Mouse (Mus musculus): ENCODE data around the gene Stard9.
"Not testable (repeated sequence)": the region's sequence is repeated elsewhere in the genome, so short reads cannot be mapped to it uniquely, and the experiment has no call there.

Stard9 gene

GRCm38 (mm10) chr2:120652925-120653284 lies 24.0 kb downstream of the Stard9 start:
- no peak for DNase-seq (ENCODE audit: extremely low spot score, low read depth, low spot score)

GRCm38 (mm10) chr2:120654693-120655092 lies 25.8 kb downstream of the Stard9 start:
- DNase-seq (ENCODE audit: extremely low spot score, low read depth, low spot score), result no peak

GRCm38 (mm10) chr2:120655905-120656304 lies 27.0 kb downstream of the Stard9 start:
- DNase-seq (ENCODE audit: extremely low spot score, low read depth, low spot score), result no peak

- no peak for DNase-seq (ENCODE audit: extremely low spot score, low read depth, low spot score)
Observed at GRCm38 (mm10) chr2:120656711-120657110, 27.8 kb downstream of the Stard9 start.

GRCm38 (mm10) chr2:120658486-120658885 lies 29.6 kb downstream of the Stard9 start:
- DNase-seq (ENCODE audit: extremely low spot score, low read depth, low spot score), result no peak

GRCm38 (mm10) chr2:120659318-120659717 lies 30.4 kb downstream of the Stard9 start:
- no peak for DNase-seq (ENCODE audit: extremely low spot score, low read depth, low spot score)

- no peak for DNase-seq (ENCODE audit: extremely low spot score, low read depth, low spot score)
Observed at GRCm38 (mm10) chr2:120660486-120661078, 31.7 kb downstream of the Stard9 start.

- DNase-seq (ENCODE audit: extremely low spot score, low read depth, low spot score), result no peak
Observed at GRCm38 (mm10) chr2:120662766-120663165, 33.8 kb downstream of the Stard9 start.

GRCm38 (mm10) chr2:120663491-120664154 lies 34.7 kb downstream of the Stard9 start:
- no peak for DNase-seq (ENCODE audit: extremely low spot score, low read depth, low spot score)

GRCm38 (mm10) chr2:120667446-120667845 lies 38.5 kb downstream of the Stard9 start:
- no peak for DNase-seq (ENCODE audit: extremely low spot score, low read depth, low spot score)

- no peak for DNase-seq (ENCODE audit: extremely low spot score, low read depth, low spot score)
Observed at GRCm38 (mm10) chr2:120670253-120670652, 41.3 kb downstream of the Stard9 start.

GRCm38 (mm10) chr2:120681151-120681550 lies 52.2 kb downstream of the Stard9 start:
- DNase-seq (ENCODE audit: extremely low spot score, low read depth, low spot score), result not testable (repeated sequence)

- DNase-seq (ENCODE audit: extremely low spot score, low read depth, low spot score), result no peak
Observed at GRCm38 (mm10) chr2:120697767-120698166, 68.8 kb downstream of the Stard9 start.

GRCm38 (mm10) chr2:120700379-120700885 lies 71.5 kb downstream of the Stard9 start:
- DNase-seq (ENCODE audit: extremely low spot score, low read depth, low spot score), result no peak

GRCm38 (mm10) chr2:120702675-120703074 lies 73.8 kb downstream of the Stard9 start:
- DNase-seq (ENCODE audit: extremely low spot score, low read depth, low spot score), result no peak

- no peak for DNase-seq (ENCODE audit: extremely low spot score, low read depth, low spot score)
Observed at GRCm38 (mm10) chr2:120707041-120707440, 78.1 kb downstream of the Stard9 start.

- no peak for DNase-seq (ENCODE audit: extremely low spot score, low read depth, low spot score)
Observed at GRCm38 (mm10) chr2:120710154-120710553, 81.2 kb downstream of the Stard9 start.

- DNase-seq (ENCODE audit: extremely low spot score, low read depth, low spot score), result no peak
Observed at GRCm38 (mm10) chr2:120710948-120711347, 82.0 kb downstream of the Stard9 start.

- DNase-seq (ENCODE audit: extremely low spot score, low read depth, low spot score), result no peak
Observed at GRCm38 (mm10) chr2:120713441-120713840, 84.5 kb downstream of the Stard9 start.

- no peak for DNase-seq (ENCODE audit: extremely low spot score, low read depth, low spot score)
Observed at GRCm38 (mm10) chr2:120718496-120718895, 89.6 kb downstream of the Stard9 start.

- no peak for DNase-seq (ENCODE audit: extremely low spot score, low read depth, low spot score)
Observed at GRCm38 (mm10) chr2:120720821-120721220, 91.9 kb downstream of the Stard9 start.

- DNase-seq (ENCODE audit: extremely low spot score, low read depth, low spot score), result no peak
Observed at GRCm38 (mm10) chr2:120721911-120722310, 93.0 kb downstream of the Stard9 start.

GRCm38 (mm10) chr2:120722491-120722890 lies 93.6 kb downstream of the Stard9 start:
- no peak for DNase-seq (ENCODE audit: extremely low spot score, low read depth, low spot score)

Data from hindlimb bud, embryonic 11.5 days (tissue).